Mouse (Mus musculus) hindbrain, embryonic 10.5 days (tissue): ENCODE results near the gene Pecr. TPM values are rescaled to one million over a fixed set of nuclear protein-coding genes. Genes with fewer than 3 reads are reported as not detected.

ENCODE experiments used
- DNase-seq: peaks from one replicate; pipeline ENCODE4 v3.0.0-alpha.2; 2017; ENCODE audit warnings: low spot score
- H3K27ac ChIP-seq: fragments of 300-500 bp; sonication (generic); 2 replicates; pipeline ENCODE4 v1.5.1; 2016; ENCODE audit warnings: mild to moderate bottlenecking, moderate library complexity
- H3K27me3 ChIP-seq: fragments of 300-500 bp; sonication (generic); 2 replicates; pipeline ENCODE4 v1.6.1; 2016; ENCODE audit warnings: mild to moderate bottlenecking; ENCODE audit not compliant: poor library complexity, insufficient read depth, severe bottlenecking
- H3K36me3 ChIP-seq: fragments of 300-500 bp; sonication (generic); 2 replicates; pipeline ENCODE4 v1.6.1; 2016; ENCODE audit warnings: mild to moderate bottlenecking, moderate library complexity
- H3K4me1 ChIP-seq: fragments of 300-500 bp; sonication (generic); replicated peaks from 2 replicates; pipeline ENCODE4 v1.6.1; 2016; ENCODE audit warnings: mild to moderate bottlenecking
- H3K4me3 ChIP-seq: fragments of 300-500 bp; sonication (generic); 2 replicates; pipeline ENCODE4 v1.5.1; 2016; ENCODE audit warnings: mild to moderate bottlenecking, moderate library complexity
- H3K9me3 ChIP-seq: fragments of 300-500 bp; sonication (generic); 2 replicates; pipeline ENCODE4 v1.6.1; 2016; ENCODE audit warnings: mild to moderate bottlenecking, moderate library complexity
- WGBS: fragments of 180-500 bp; shearing (Covaris S2); methylation state at CpG from one replicate; pipeline ENCODE4 v1.1.7; 2016; 5-methylcytosine and 5-hydroxymethylcytosine counted together
- polyA plus RNA-seq: library from polyadenylated mRNA; unstranded; fragments of >200 nt; fragmentation: Nextera tagmentation; extraction: Ambion mirVana; gene quantifications from 2 replicates; pipeline ENCODE4 v1.2.1, GENCODE M21; 2016

Gene Pecr
- polyA plus RNA-seq = 21.2 and 22.8 TPM in 2 replicates

GRCm38 (mm10) chr1:72283992-72284485 is at the start of gene Pecr, which contains the start of gene Tmem169:
TSS of gene Pecr (minus strand) at chr1:72284314.
TSS of gene Tmem169 (plus strand) at chr1:72284369.
- peak within 1 kb of the TSS; percentile 70 for H3K4me3 ChIP-seq
- under 1% methylated on average over 30 of the region's 30 CpGs for WGBS

GRCm38 (mm10) chr1:72326162-72326821 is 42.2 kb upstream of the Pecr start:
- no peaks in the 10 kb centered on the region for H3K9me3 ChIP-seq
- H3K27ac ChIP-seq = no peak overlapping the region
- H3K4me1 ChIP-seq = no peaks in the 10 kb centered on the region
- H3K27me3 ChIP-seq = no peaks in the 10 kb centered on the region
- peaks cover 95% of the 10 kb centered on the region for H3K36me3 ChIP-seq
- H3K4me3 ChIP-seq = no peak overlapping the region
- WGBS = 94% methylated on average over 11 of the region's 11 CpGs
- no peak for DNase-seq

More at GRCm38 (mm10) chr1:72283992-72284485, at the start of gene Pecr, which contains the start of gene Tmem169:
- H3K27ac ChIP-seq = peak within 1 kb of the TSS; percentile 87
- H3K4me1 ChIP-seq = peaks cover 35% of the 10 kb centered on the region
- H3K36me3 ChIP-seq = no peaks in the 10 kb centered on the region
- DNase-seq = peak; percentile 95
- H3K27me3 ChIP-seq = peaks cover 10% of the 10 kb centered on the region
- no peaks in the 10 kb centered on the region for H3K9me3 ChIP-seq

- H3K4me1 ChIP-seq = no peaks in the 10 kb centered on the region
- no peak overlapping the region for H3K27ac ChIP-seq
- WGBS = 96% methylated on average over 4 of the region's 4 CpGs
- no peaks in the 10 kb centered on the region for H3K27me3 ChIP-seq
- H3K4me3 ChIP-seq = no peak overlapping the region
- H3K9me3 ChIP-seq = no peaks in the 10 kb centered on the region
- H3K36me3 ChIP-seq = peaks cover 97% of the 10 kb centered on the region
- DNase-seq = no peak
Observed at GRCm38 (mm10) chr1:72323248-72323647, 39.1 kb upstream of the Pecr start.

GRCm38 (mm10) chr1:72320759-72321158 is 36.6 kb upstream of the Pecr start:
- Histone ChIP-seq H3K36me3 (peaks cover 96% of the 10 kb centered on the region), H3K4me1 (no peaks in the 10 kb centered on the region), H3K4me3 (no peak overlapping the region), H3K9me3 (no peaks in the 10 kb centered on the region), H3K27me3 (no peaks in the 10 kb centered on the region), H3K27ac (no peak overlapping the region)
- 93% methylated on average over 5 of the region's 5 CpGs for WGBS
- no peak for DNase-seq

GRCm38 (mm10) chr1:72316901-72317300 is 32.8 kb upstream of the Pecr start:
- Histone ChIP-seq H3K36me3 (peaks cover 90% of the 10 kb centered on the region), H3K27me3 (no peaks in the 10 kb centered on the region), H3K4me1 (no peaks in the 10 kb centered on the region), H3K27ac (no peak overlapping the region), H3K4me3 (no peak overlapping the region), H3K9me3 (no peaks in the 10 kb centered on the region)
- WGBS = 80% methylated on average over 7 of the region's 7 CpGs
- DNase-seq = no peak

- Histone ChIP-seq H3K4me1 (no peaks in the 10 kb centered on the region), H3K9me3 (no peaks in the 10 kb centered on the region), H3K27ac (no peak overlapping the region), H3K27me3 (no peaks in the 10 kb centered on the region), H3K4me3 (no peak overlapping the region), H3K36me3 (peaks cover 91% of the 10 kb centered on the region)
- WGBS = 87% methylated on average over 8 of the region's 8 CpGs
- no peak for DNase-seq
Observed at GRCm38 (mm10) chr1:72316409-72316808, 32.3 kb upstream of the Pecr start.

- DNase-seq = no peak
- H3K4me3 ChIP-seq = no peak overlapping the region
- H3K9me3 ChIP-seq = no peaks in the 10 kb centered on the region
- WGBS = 86% methylated on average over 4 of the region's 4 CpGs
- H3K27me3 ChIP-seq = no peaks in the 10 kb centered on the region
- H3K36me3 ChIP-seq = peaks cover 91% of the 10 kb centered on the region
- H3K4me1 ChIP-seq = peaks cover 1% of the 10 kb centered on the region; the same call in 1 of the 2 replicates
- H3K27ac ChIP-seq = no peak overlapping the region
Observed at GRCm38 (mm10) chr1:72315447-72315846, 31.3 kb upstream of the Pecr start.

GRCm38 (mm10) chr1:72313399-72314039 is 29.4 kb upstream of the Pecr start:
- H3K4me1 ChIP-seq = peaks cover 20% of the 10 kb centered on the region
- H3K36me3 ChIP-seq = peaks cover 74% of the 10 kb centered on the region
- WGBS = 80% methylated on average over 5 of the region's 5 CpGs
- no peak overlapping the region for H3K4me3 ChIP-seq
- H3K27ac ChIP-seq = no peak overlapping the region
- no peaks in the 10 kb centered on the region for H3K9me3 ChIP-seq
- H3K27me3 ChIP-seq = no peaks in the 10 kb centered on the region
- DNase-seq = no peak

GRCm38 (mm10) chr1:72312701-72313398 is 28.7 kb upstream of the Pecr start:
- peaks cover 67% of the 10 kb centered on the region for H3K36me3 ChIP-seq
- H3K27ac ChIP-seq = no peak overlapping the region
- H3K4me1 ChIP-seq = peaks cover 27% of the 10 kb centered on the region
- no peaks in the 10 kb centered on the region for H3K9me3 ChIP-seq
- H3K4me3 ChIP-seq = no peak overlapping the region
- DNase-seq = no peak
- 88% methylated on average over 9 of the region's 9 CpGs for WGBS
- H3K27me3 ChIP-seq = no peaks in the 10 kb centered on the region

GRCm38 (mm10) chr1:72309744-72310424 is 25.8 kb upstream of the Pecr start:
- WGBS = 68% methylated on average over 6 of the region's 6 CpGs
- DNase-seq = peak; percentile 27
- Histone ChIP-seq H3K9me3 (no peaks in the 10 kb centered on the region), H3K27me3 (no peaks in the 10 kb centered on the region), H3K27ac (0 out of 2 replicates have a peak overlapping the region, but pooled peaks have one; percentile 4), H3K36me3 (peaks cover 38% of the 10 kb centered on the region), H3K4me3 (no peak overlapping the region), H3K4me1 (peaks cover 32% of the 10 kb centered on the region)

GRCm38 (mm10) chr1:72308919-72309318 is 24.8 kb upstream of the Pecr start:
- Histone ChIP-seq H3K27me3 (no peaks in the 10 kb centered on the region), H3K4me1 (peaks cover 32% of the 10 kb centered on the region), H3K36me3 (peaks cover 33% of the 10 kb centered on the region), H3K9me3 (no peaks in the 10 kb centered on the region), H3K27ac (no peak overlapping the region), H3K4me3 (no peak overlapping the region)
- no peak for DNase-seq
- WGBS = 80% methylated on average over 4 of the region's 4 CpGs

- peaks cover 32% of the 10 kb centered on the region for H3K4me1 ChIP-seq
- H3K27ac ChIP-seq = peak within 1 kb of the TSS; percentile 96
- H3K27me3 ChIP-seq = no peaks in the 10 kb centered on the region
- H3K36me3 ChIP-seq = peaks cover 21% of the 10 kb centered on the region
- peak; percentile 95 for DNase-seq
- no peaks in the 10 kb centered on the region for H3K9me3 ChIP-seq
- H3K4me3 ChIP-seq = peak within 1 kb of the TSS; percentile 68
- under 1% methylated on average over 21 of the region's 21 CpGs for WGBS
Observed at GRCm38 (mm10) chr1:72307317-72307798, 23.2 kb upstream of the Pecr start, which contains the start of gene Xrcc5. TSS of gene Xrcc5 (plus strand) at chr1:72307421.
